Mouse (Mus musculus) testis, adult 2 months (tissue): ENCODE measurements around the gene Rexo4.

Experiments
- CTCF ChIP-seq: fragments of 200-500 bp; IDR thresholded peaks from 2 replicates; pipeline ENCODE4 v1.5.1; 2012; ENCODE audit warnings: low read depth, mild to moderate bottlenecking, inconsistent platforms, low read length, moderate library complexity; ENCODE audit not compliant: control insufficient read depth, insufficient read depth, insufficient replicate concordance
- POLR2A ChIP-seq: fragments of 200-500 bp; IDR thresholded peaks from 2 replicates; pipeline ENCODE4 v1.6.1; 2012; ENCODE audit warnings: low read depth, mild to moderate bottlenecking, inconsistent platforms, low read length, moderate library complexity; ENCODE audit not compliant: control insufficient read depth

GRCm38 (mm10) chr2:26921784-26922183 is 42.4 kb downstream of the Rexo4 start:
- no peak for TF ChIP-seq CTCF
- TF ChIP-seq POLR2A, result no peak
